Mouse (Mus musculus) testis, postnatal 14 days (tissue): ENCODE measurements around the gene Atg3.

Experiments used
- DNase-seq: peaks from one replicate; pipeline ENCODE4 v3.0.0; 2021; ENCODE audit warnings: low spot score

Atg3 gene

DNA sequence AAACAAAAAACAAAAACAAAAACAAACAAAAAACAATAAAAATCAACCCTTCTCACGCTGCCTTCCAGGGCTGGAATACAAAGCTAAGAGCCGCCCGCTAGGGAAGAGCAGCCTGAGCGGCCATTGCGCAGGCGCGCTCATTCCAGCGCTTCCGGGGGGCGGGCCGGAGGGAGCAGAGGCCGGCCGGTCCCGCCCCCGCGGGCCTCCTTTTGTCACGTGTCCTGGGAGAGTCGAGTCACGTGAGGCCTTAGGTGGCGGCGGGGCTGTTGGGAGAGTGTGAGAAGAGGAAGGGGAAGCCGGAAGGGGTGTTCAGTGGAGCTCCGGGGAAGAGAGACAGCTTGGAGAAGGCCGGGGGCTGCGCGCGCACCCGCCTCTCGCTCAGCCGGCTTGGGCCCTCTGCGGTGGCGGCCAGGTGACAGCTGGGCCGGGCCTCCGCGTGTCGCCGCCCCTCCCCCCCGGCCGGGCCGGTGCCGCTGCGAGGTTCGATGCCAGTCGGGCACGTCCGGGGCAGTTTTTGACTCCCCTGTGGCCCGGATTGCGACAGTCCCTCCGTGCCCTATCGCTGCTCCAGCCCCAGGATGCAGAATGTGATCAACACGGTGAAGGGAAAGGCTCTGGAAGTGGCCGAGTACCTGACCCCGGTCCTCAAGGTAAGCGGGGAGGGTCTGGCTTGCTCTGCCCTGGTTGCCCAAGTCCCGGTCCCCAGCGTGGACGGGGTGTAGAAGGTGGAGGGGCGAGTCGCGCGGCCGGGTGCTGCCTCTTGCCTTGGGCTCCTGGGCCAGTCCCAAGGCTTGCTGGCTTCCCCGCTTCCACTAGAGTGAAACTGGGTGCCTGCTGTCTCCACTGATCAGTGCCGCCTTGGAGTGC is at the start of gene Atg3, which contains the start of gene Slc35a5:
Atg3 (plus strand) TSS at position 264 of the 867 bp plus-strand sequence.
Slc35a5 (minus strand) TSS at position 185 of the 867 bp plus-strand sequence.
- DNase-seq = peak; percentile 97

DNA sequence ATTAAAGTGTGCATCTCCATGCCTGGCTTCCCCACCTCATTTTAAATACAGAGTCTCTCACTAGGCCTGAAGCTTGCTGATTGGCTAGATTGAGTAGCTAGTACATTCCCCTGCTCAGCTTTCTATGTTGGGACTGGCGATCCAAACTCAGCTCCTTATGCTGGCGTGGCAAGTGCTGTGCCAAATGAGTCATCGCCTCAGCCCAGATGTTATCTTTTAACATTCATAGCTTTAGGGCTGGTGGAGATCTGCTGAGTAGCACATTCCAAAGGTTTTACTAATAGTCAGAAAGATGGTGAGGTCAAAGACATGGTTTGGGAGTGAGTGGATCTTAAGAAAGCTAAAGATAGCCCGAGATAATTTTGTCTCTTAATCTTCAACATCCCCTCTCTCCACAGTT is 48.1 kb upstream of the Atg3 start:
- no peak for DNase-seq

GRCm38 (mm10) chr16:45117200-45117599 is 41.4 kb upstream of the Atg3 start:
- DNase-seq = no peak

- no peak for DNase-seq
Measured at GRCm38 (mm10) chr16:45118760-45119159, 39.8 kb upstream of the Atg3 start.

GRCm38 (mm10) chr16:45120844-45121425 is 37.6 kb upstream of the Atg3 start:
- no peak for DNase-seq

- DNase-seq = no peak
Measured at GRCm38 (mm10) chr16:45122571-45122970, 36.0 kb upstream of the Atg3 start.

DNA sequence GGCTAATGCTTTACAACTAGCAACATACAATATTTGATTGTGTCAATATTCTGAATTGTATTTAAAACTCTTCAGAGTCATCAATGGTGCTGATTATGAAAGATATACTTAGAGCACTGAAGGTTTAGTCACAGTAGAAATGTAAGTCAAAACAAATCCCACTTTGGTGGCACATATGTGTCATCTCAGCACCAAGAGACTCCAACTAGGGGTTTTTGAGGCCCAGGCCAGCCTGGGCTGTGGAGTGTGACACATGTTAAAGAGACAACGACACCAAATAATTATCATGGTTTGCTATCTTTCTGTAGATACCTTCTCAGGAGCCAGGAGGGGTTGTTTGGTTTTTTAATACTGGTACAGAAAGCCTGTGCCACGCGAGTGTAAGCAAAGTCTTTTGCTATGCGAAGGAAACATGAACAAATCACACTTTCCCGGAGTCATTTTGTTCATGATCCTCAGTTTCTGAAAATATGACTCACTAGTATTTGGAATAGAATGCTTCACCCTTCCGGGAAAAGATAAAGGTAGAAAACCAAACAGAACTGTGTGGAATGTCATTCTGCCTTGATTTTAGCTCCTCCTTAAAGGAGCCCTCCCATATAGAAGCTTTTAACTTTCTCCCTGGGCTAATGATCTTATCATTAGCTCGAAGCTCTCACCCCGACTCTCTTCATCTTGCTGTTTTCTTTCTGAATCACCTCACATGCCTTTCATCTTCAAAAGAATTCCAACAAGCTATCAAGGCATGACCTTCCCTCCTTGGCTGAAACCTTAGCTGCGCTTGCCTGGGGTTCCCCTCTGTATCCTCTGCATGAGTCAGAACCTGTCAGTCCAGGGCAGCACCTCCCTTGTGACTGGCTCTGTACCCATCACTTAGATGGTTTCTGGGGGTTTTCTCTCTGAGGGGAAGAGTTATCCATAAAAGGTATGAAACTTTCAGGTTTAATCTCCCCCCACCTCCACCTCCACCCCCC is 34.1 kb upstream of the Atg3 start:
- DNase-seq = no peak

DNA sequence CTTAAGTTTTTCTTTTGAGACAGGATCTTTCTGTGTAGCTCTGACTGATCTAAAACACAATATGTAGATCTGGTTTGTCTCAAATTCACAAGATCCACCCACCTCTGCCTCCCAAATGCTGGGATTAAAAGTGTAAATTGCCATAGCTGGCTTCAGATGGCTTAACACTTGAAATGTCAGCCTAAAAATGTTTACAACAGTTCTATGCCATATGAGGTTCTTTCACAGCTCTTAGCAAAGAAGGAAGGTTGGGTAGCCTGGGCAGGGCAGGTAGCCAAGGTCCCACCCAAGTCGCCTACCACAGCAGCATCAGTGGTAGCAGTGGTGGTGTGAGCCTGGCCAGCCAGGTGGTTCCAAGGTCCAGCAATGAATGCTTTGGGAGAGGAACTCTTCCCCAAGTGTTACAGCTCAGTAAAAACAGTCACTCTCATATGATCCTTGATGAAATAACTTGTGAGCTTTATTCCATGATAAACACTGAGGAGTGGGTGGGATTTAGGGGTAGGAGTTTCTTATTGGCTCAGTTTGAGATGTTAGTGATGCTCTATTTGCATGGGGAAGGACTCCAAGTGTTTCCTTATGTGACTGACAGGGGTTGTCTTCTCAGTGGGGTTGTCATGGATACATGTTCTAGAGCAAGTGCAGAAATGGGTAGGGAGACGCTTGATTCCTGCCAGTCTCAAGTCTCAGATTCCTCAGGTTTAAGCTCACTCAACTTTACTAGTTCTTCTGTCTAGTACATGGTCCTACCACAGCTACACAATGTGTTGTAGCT is 30.5 kb upstream of the Atg3 start:
- DNase-seq = no peak

DNA sequence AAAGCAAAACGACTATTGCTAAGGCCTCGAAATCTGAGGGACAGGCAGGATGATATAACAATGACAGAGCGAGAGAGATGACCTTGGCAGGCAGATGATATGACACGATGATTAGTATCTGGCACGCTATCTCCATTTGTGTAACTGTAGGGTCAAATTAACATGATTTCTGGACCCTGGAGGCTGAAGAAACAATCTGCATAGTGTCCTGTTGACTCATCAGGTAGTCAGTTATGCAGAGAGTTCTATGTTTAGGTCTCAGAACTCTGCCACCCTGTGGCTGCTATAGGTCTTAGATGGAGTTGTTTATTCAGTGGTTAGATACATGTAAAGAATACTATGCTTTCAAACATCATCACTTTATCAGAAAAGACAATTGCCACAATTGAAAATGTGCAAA is 16.9 kb upstream of the Atg3 start:
- DNase-seq = no peak

- DNase-seq = no peak
Measured at GRCm38 (mm10) chr16:45142565-45142964, 16.0 kb upstream of the Atg3 start.

GRCm38 (mm10) chr16:45145119-45145518 is 13.5 kb upstream of the Atg3 start:
- DNase-seq = no peak

DNA sequence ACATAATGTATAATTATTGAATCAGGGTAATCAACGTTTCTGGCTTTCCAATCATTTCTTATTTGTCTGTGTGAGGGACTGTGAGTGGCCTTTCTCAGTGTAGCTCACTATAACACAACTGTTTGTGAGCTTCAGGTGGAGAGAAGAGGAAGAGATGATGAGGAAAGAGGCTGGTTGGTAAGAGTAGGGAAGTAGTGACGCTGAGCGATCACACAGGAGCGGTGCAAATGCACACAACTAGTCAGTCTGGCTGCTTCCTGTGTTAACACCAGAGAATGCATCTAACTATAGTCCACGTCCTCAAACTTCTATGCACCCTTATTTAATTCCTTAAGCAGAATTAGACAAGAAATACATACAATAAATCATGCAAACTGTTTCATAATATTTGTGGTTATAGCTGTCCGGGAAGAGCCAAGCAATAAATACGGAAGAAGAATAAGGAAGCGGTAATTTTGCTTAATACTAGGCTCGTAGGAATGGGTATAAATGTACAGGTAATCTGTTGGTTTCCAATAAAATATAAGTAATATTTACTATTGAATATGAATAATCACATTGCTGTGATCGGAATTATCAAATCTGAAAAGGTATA is 10.0 kb upstream of the Atg3 start:
- no peak for DNase-seq

- peak; percentile 24 for DNase-seq
Measured at GRCm38 (mm10) chr16:45154741-45155250, 3.8 kb upstream of the Atg3 start.

DNA sequence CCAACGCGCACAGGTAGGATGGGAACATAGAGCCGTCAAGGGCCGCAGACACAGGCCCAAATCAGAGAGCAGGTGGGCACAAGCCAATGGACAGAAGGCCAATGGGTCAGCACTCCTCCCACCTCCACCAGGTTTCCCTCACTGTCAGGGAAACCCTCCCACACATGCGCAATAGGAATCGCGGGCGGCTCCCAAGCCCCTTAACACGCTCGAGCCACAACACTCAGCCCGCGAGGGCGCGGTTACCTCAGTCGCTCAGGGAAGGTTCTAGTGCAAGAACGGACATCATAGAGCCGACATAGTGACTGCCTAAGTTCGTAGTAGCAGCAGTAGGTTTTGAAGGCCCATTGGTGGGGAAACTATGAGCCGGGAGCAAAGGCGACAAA is 456 bp upstream of the Atg3 start:
- DNase-seq = peak; percentile 85

DNA sequence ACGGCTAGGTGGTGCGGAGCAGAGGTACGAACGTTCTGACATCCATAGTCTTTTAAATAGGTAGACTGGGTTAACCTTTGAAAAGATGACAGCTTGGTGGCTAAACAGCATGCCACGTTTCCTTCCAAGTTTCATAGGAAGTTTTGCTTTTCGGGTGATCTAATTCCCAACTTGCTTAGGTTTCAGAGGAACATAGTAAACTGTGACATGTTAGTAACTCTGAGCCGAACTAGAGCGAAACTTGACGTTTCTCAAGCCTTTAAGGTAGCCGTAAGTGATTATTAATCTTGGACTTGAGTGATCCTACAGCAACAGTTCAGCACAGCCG is 768 bp downstream of the Atg3 start:
- no peak for DNase-seq

GRCm38 (mm10) chr16:45178552-45178951 is 20.0 kb downstream of the Atg3 start:
- no peak for DNase-seq

GRCm38 (mm10) chr16:45181824-45182223 is 23.2 kb downstream of the Atg3 start:
- DNase-seq = no peak

GRCm38 (mm10) chr16:45192613-45193012 is 34.0 kb downstream of the Atg3 start:
- DNase-seq = peak; percentile 46

GRCm38 (mm10) chr16:45196816-45197215 is 38.2 kb downstream of the Atg3 start:
- DNase-seq = peak; percentile 16

DNA sequence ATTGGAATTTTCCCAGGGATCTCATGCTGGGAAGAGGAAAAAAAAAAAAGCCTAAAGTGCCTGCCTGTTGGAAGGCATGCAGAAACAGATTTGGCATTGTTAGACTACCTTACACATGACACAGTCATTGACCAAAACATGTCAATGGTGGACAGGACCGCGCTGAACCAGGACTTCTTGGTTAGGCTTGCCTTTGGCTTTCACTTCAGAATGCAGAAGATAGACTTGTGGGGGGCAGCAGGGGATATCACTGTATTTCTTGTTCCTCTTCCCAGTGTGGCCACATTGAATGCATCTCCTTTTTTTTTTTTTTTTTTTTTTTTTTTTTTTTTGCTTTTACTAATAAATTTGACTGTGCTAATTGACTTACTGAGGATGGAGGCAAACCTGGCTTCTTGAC is 42.8 kb downstream of the Atg3 start:
- no peak for DNase-seq

- no peak for DNase-seq
Measured at GRCm38 (mm10) chr16:45204438-45204837, 45.9 kb downstream of the Atg3 start.
